Mouse (Mus musculus): ENCODE measurements around the gene Gtf3c5. TPM values are rescaled to one million over a fixed set of nuclear protein-coding genes. Genes with fewer than 3 reads are reported as not detected.

Gene Gtf3c5
- total RNA-seq, 2 experiments from 2014 or later: 17.4 to 18.9 TPM

Small RNA genes lying within 50 kb of the gene (microRNA-seq; reads per million reads assigned to microRNA genes)
- gene Gm22824: 0 reads per million in 2 experiments

Other genes starting within 250 kb of the Gtf3c5 start
- 10 to 100 TPM; 14.5 to 18.0 TPM for gene Ppp1r26, start 137.0 kb downstream of the Gtf3c5 start, total RNA-seq (2021)
- 1 to 10 TPM; 2.8 to 3.6 TPM for gene 1700007K13Rik, start 117.4 kb downstream of the Gtf3c5 start, total RNA-seq (2021)
- 10 to 100 TPM; 34.6 to 36.3 TPM for gene Mrps2, start 115.7 kb downstream of the Gtf3c5 start, total RNA-seq (2021)
- 1 to 10 TPM; 1.2 to 1.8 TPM for gene Gbgt1, start 86.9 kb downstream of the Gtf3c5 start, total RNA-seq (2021)
- 1 to 10 TPM in 1 of 2 experiments, not detected in 1; 1.9 TPM for gene Gm10134, start 77.7 kb downstream of the Gtf3c5 start, total RNA-seq (2021)
- 100 to 1,000 TPM; 123 to 128 TPM for gene Ralgds, start 70.6 kb downstream of the Gtf3c5 start, total RNA-seq (2021)
- gene Cel, start 20.3 kb downstream of the Gtf3c5 start, total RNA-seq (2021): not detected
- gene Gfi1b, start 38.2 kb upstream of the Gtf3c5 start, total RNA-seq (2021): not detected
- 10 to 100 TPM; 41.8 to 44.5 TPM for gene Tsc1, start 57.5 kb upstream of the Gtf3c5 start, total RNA-seq (2021)
- gene Spaca9, start 116.0 kb upstream of the Gtf3c5 start, total RNA-seq (2021): not detected
- gene Ak8, start 116.4 kb upstream of the Gtf3c5 start, total RNA-seq (2021): 1 to 10 TPM; 1.0 to 1.7 TPM